Mouse (Mus musculus) MEL (cell line): ENCODE data around the gene Gm36028. TPM values are rescaled to one million over a fixed set of nuclear protein-coding genes. Genes with fewer than 3 reads are reported as not detected.

Experiments used
- DNase-seq: peaks from one replicate; pipeline ENCODE4 v3.0.0; 2011; ENCODE audit warnings: low read depth, low spot score
- H3K27ac ChIP-seq: 2 replicates; pipeline ENCODE4 v1.5.1; 2012; ENCODE audit warnings: low read depth, mild to moderate bottlenecking, control low read depth, low read length, moderate library complexity; ENCODE audit not compliant: control insufficient read depth
- H3K27me3 ChIP-seq, 2 experiments: fragments of 150-350 bp in 1 of 2; sonication (generic) in 1 of 2; 2 replicates each; pipeline ENCODE4 v1.6.1; 2012; ENCODE audit warnings: low read length in 2 of 2, mild to moderate bottlenecking in 2 of 2, improper control_type of control experiment in 1 of 2, moderate library complexity in 1 of 2; ENCODE audit not compliant: insufficient read depth in 2 of 2, control insufficient read depth in 1 of 2
- H3K36me3 ChIP-seq, 2 experiments: 2 replicates each; pipeline ENCODE4 v1.6.1; 2012 to 2014; ENCODE audit warnings: low read length in 2 of 2, improper control_type of control experiment in 1 of 2, inconsistent platforms in 1 of 2, mild to moderate bottlenecking in 1 of 2; ENCODE audit not compliant: insufficient read depth in 2 of 2, control insufficient read depth in 1 of 2
- H3K4me1 ChIP-seq, 2 experiments: fragments of 150-350 bp in 1 of 2; sonication (generic) in 1 of 2; 2 replicates each; pipeline ENCODE4 v1.6.1; 2012; ENCODE audit warnings: low read length in 2 of 2, improper control_type of control experiment in 1 of 2, mild to moderate bottlenecking in 1 of 2; ENCODE audit not compliant: insufficient read depth in 2 of 2, control insufficient read depth in 1 of 2
- H3K4me3 ChIP-seq, 2 experiments: fragments of 150-350 bp in 1 of 2; sonication (generic) in 1 of 2; 2 replicates each; pipeline ENCODE4 v1.5.1; 2012; ENCODE audit warnings: low read depth in 2 of 2, low read length in 2 of 2, mild to moderate bottlenecking in 2 of 2, moderate library complexity in 2 of 2, control low read depth in 1 of 2, improper control_type of control experiment in 1 of 2; ENCODE audit not compliant: control insufficient read depth in 1 of 2, insufficient read depth in 1 of 2
- H3K79me2 ChIP-seq: 2 replicates; pipeline ENCODE4 v1.6.1; 2012; ENCODE audit warnings: mild to moderate bottlenecking, low read length, moderate library complexity; ENCODE audit not compliant: control insufficient read depth, poor library complexity, insufficient read depth
- H3K9ac ChIP-seq: 2 replicates; pipeline ENCODE4 v1.6.1; 2012; ENCODE audit warnings: low read depth, mild to moderate bottlenecking, control low read depth, low read length, moderate library complexity; ENCODE audit not compliant: control insufficient read depth, poor library complexity, severe bottlenecking
- H3K9me3 ChIP-seq: fragments of 150-350 bp; sonication (generic); replicated peaks from 2 replicates; pipeline ENCODE4 v1.6.1; 2012; ENCODE audit warnings: mild to moderate bottlenecking, low read length, improper control_type of control experiment, moderate library complexity; ENCODE audit not compliant: insufficient read depth
- CHD1 ChIP-seq: IDR thresholded peaks from 2 replicates; pipeline ENCODE4 v1.6.1; 2012; ENCODE audit warnings: low read depth, mild to moderate bottlenecking, inconsistent platforms, low read length, improper control_type of control experiment
- CHD2 ChIP-seq: IDR thresholded peaks from 2 replicates; pipeline ENCODE4 v1.6.1; 2011; ENCODE audit warnings: low read length, improper control_type of control experiment
- CTCF ChIP-seq, 3 experiments: IDR thresholded peaks in 2 of 3; conservative IDR thresholded peaks in 1 of 3; 2 replicates each; pipeline ENCODE4 v1.5.1; 2011 to 2012; ENCODE audit warnings: low read length in 3 of 3, low read depth in 2 of 3, mild to moderate bottlenecking in 2 of 3, improper control_type of control experiment in 1 of 3, inconsistent platforms in 1 of 3, mixed read lengths in 1 of 3, moderate library complexity in 1 of 3; ENCODE audit not compliant: control insufficient read depth in 1 of 3, insufficient read depth in 1 of 3, poor library complexity in 1 of 3, severe bottlenecking in 1 of 3
- ETS1 ChIP-seq: IDR thresholded peaks from 2 replicates; pipeline ENCODE4 v1.6.1; 2012; ENCODE audit warnings: low read depth, mild to moderate bottlenecking, inconsistent platforms, low read length, improper control_type of control experiment, moderate library complexity
- GABPA ChIP-seq: IDR thresholded peaks from 2 replicates; pipeline ENCODE4 v1.6.1; 2012; ENCODE audit warnings: low read depth, mild to moderate bottlenecking, inconsistent platforms, low read length, improper control_type of control experiment, moderate library complexity
- GATA1 ChIP-seq: IDR thresholded peaks from 2 replicates; pipeline ENCODE4 v1.6.1; 2011; ENCODE audit warnings: low read depth, low read length, improper control_type of control experiment
- MAFK ChIP-seq: IDR thresholded peaks from 2 replicates; pipeline ENCODE4 v1.6.1; 2011; ENCODE audit warnings: low read depth, mild to moderate bottlenecking, low read length, improper control_type of control experiment, borderline replicate concordance
- MAX ChIP-seq: IDR thresholded peaks from 2 replicates; pipeline ENCODE4 v1.6.1; 2011; ENCODE audit warnings: low read length, improper control_type of control experiment
- MAZ ChIP-seq: IDR thresholded peaks from 2 replicates; pipeline ENCODE4 v1.6.1; 2012; ENCODE audit warnings: low read depth, mild to moderate bottlenecking, inconsistent platforms, low read length, improper control_type of control experiment
- MXI1 ChIP-seq: IDR thresholded peaks from 2 replicates; pipeline ENCODE4 v1.6.1; 2011; ENCODE audit warnings: mild to moderate bottlenecking, low read depth, low read length, improper control_type of control experiment
- MYB ChIP-seq: IDR thresholded peaks from 2 replicates; pipeline ENCODE4 v1.6.1; 2011; ENCODE audit warnings: mild to moderate bottlenecking, low read depth, low read length, improper control_type of control experiment
- POLR2AphosphoS5 ChIP-seq: IDR thresholded peaks from 2 replicates; pipeline ENCODE4 v1.6.1; 2012; ENCODE audit warnings: low read depth, borderline replicate concordance, mild to moderate bottlenecking, inconsistent platforms, low read length, moderate library complexity, mixed read lengths
- RAD21 ChIP-seq: IDR thresholded peaks from 2 replicates; pipeline ENCODE4 v1.6.1; 2011; ENCODE audit warnings: mild to moderate bottlenecking, low read depth, low read length, improper control_type of control experiment
- RCOR1 ChIP-seq: IDR thresholded peaks from 2 replicates; pipeline ENCODE4 v1.6.1; 2012; ENCODE audit warnings: low read depth, mild to moderate bottlenecking, inconsistent platforms, low read length, improper control_type of control experiment
- SIN3A ChIP-seq: IDR thresholded peaks from 2 replicates; pipeline ENCODE4 v1.6.1; 2012; ENCODE audit warnings: low read length, improper control_type of control experiment, inconsistent platforms
- TAL1 ChIP-seq: IDR thresholded peaks from 2 replicates; pipeline ENCODE4 v1.6.1; 2012; ENCODE audit warnings: mild to moderate bottlenecking, inconsistent platforms, low read length, moderate library complexity, mixed read lengths
- TCF12 ChIP-seq: IDR thresholded peaks from 2 replicates; pipeline ENCODE4 v1.6.1; 2014; ENCODE audit warnings: low read depth, mild to moderate bottlenecking, inconsistent platforms, low read length, improper control_type of control experiment, moderate library complexity
- USF2 ChIP-seq, 2 experiments: IDR thresholded peaks; 2 replicates each; pipeline ENCODE4 v1.6.1; 2011 to 2012; ENCODE audit warnings: improper control_type of control experiment in 2 of 2, low read length in 2 of 2, borderline replicate concordance in 1 of 2, inconsistent platforms in 1 of 2, low read depth in 1 of 2, mild to moderate bottlenecking in 1 of 2; ENCODE audit not compliant: insufficient read depth in 1 of 2
- ZC3H11A ChIP-seq: IDR thresholded peaks from 2 replicates; pipeline ENCODE4 v1.6.1; 2012; ENCODE audit warnings: low read depth, mild to moderate bottlenecking, inconsistent platforms, low read length, improper control_type of control experiment
- ZKSCAN1 ChIP-seq: IDR thresholded peaks from 2 replicates; pipeline ENCODE4 v1.6.1; 2012; ENCODE audit warnings: low read depth, mild to moderate bottlenecking, inconsistent platforms, low read length, improper control_type of control experiment, moderate library complexity
- ZMIZ1 ChIP-seq: IDR thresholded peaks from 2 replicates; pipeline ENCODE4 v1.6.1; 2012; ENCODE audit warnings: low read depth, mild to moderate bottlenecking, inconsistent platforms, low read length, improper control_type of control experiment, moderate library complexity
- ZNF384 ChIP-seq: IDR thresholded peaks from 2 replicates; pipeline ENCODE4 v1.6.1; 2012; ENCODE audit warnings: low read depth, mild to moderate bottlenecking, inconsistent platforms, low read length, improper control_type of control experiment
- polyA plus RNA-seq, 2 experiments: library from polyadenylated mRNA; stranded (reverse) in 1 of 2; unstranded in 1 of 2; fragments of >175 nt in 1 of 2; fragments of >200 nt in 1 of 2; gene quantifications; 2 replicates each; pipeline versions ENCODE4 v1.2.1 to v1.2.4; 2012; ENCODE audit warnings: low replicate concordance in 2 of 2, low read depth in 1 of 2; ENCODE audit not compliant: insufficient read length in 2 of 2, insufficient read depth in 1 of 2, missing spikeins in 1 of 2
- total RNA-seq: library from RNA; depleted of rRNA; stranded (reverse); fragments of 300-350 nt; gene quantifications from 2 replicates; pipeline ENCODE4 v1.2.3, GENCODE M21; 2012

Gene Gm36028
- total and polyA plus RNA-seq, 3 experiments, result not detected

DNA sequence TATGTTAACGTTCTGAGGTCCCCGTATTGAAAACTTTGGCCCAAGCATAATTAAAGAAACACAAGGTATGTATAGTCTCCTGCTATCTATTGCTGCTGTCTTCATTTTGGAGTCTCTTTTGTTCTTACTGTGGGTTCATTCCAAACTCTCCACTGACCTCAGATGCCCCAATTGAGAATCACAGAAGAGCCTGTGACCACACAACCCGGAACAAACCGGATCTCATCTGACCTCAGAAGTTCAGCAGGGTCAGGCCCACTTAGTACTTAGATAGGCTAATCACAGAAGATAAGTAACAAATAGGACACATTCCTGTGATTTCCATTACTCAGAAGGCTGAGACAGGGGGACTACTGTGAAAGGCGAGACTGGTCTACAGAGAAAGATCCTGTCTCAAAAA is 6.4 kb downstream of the Gm36028 start:
- Histone ChIP-seq H3K27me3 (peaks cover 2 to 4% of the 10 kb centered on the region in 2 experiments), H3K9me3 (no peaks in the 10 kb centered on the region), H3K27ac (no peak overlapping the region), H3K9ac (no peak overlapping the region), H3K4me3 (no peak overlapping the region), H3K4me1 (no peaks in the 10 kb centered on the region), H3K36me3 (no peaks in the 10 kb centered on the region), H3K79me2 (no peaks in the 10 kb centered on the region)
- no peak for DNase-seq
- TF ChIP-seq GATA1 (no peak), RAD21 (no peak), CHD1 (no peak), ZNF384 (no peak), ETS1 (no peak), CHD2 (no peak), ZC3H11A (no peak), RCOR1 (no peak), CTCF (IDR thresholded peaks at IDR 0.05 in 2 of 3, conservative IDR thresholded peaks at IDR 0.05 in 1 of 3; ENCODE audit: control insufficient read depth in 1 of 3, insufficient read depth in 1 of 3, low read depth in 2 of 3, low read length in 3 of 3, poor library complexity in 1 of 3, severe bottlenecking in 1 of 3) (no peak)

DNA sequence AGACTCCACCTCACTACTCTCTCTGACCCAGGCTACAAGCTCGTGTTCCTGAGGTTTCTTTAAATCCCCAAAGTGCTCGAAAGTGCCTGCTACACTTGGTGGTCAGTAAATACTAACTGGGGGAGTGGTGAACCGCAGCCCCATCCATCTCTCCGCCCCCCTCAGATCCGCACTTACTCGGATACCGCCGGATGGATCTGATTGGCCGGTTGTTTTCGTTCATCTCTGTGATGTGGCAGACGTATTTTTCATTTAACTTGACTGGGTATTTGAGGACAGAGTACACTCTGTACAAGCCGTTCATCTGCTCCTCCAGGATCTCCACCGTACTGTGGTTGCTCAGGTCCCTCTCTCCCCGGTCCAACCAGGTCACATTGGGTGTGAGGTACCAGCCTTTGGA is 6.9 kb downstream of the Gm36028 start:
- H3K9ac ChIP-seq, result no peak overlapping the region
- no peaks in the 10 kb centered on the region for H3K4me1 ChIP-seq
- no peaks in the 10 kb centered on the region for H3K9me3 ChIP-seq
- H3K4me3 ChIP-seq, result no peak overlapping the region
- H3K36me3 ChIP-seq, result no peaks in the 10 kb centered on the region
- H3K27ac ChIP-seq, result no peak overlapping the region
- H3K27me3 ChIP-seq, result peaks cover 0 to 4% of the 10 kb centered on the region in 2 experiments; a peak in 3 of 4 replicates
- no peak for DNase-seq
- no peaks in the 10 kb centered on the region for H3K79me2 ChIP-seq
- no peak for TF ChIP-seq MYB
- TF ChIP-seq MAFK, result no peak
- no peak for TF ChIP-seq MAX
- TF ChIP-seq GATA1, result no peak
- no peak for TF ChIP-seq USF2 (IDR thresholded peaks at IDR 0.05; ENCODE audit: borderline replicate concordance in 1 of 2, insufficient read depth in 1 of 2, low read depth in 1 of 2, low read length in 2 of 2)
- TF ChIP-seq TCF12, result no peak
- TF ChIP-seq ZKSCAN1, result no peak
- TF ChIP-seq ZNF384, result no peak
- TF ChIP-seq POLR2AphosphoS5, result no peak
- no peak for TF ChIP-seq GABPA
- no peak for TF ChIP-seq TAL1
- no peak for TF ChIP-seq MXI1
- TF ChIP-seq CHD2, result no peak
- no peak for TF ChIP-seq CTCF (IDR thresholded peaks at IDR 0.05 in 2 of 3, conservative IDR thresholded peaks at IDR 0.05 in 1 of 3; ENCODE audit: control insufficient read depth in 1 of 3, insufficient read depth in 1 of 3, low read depth in 2 of 3, low read length in 3 of 3, poor library complexity in 1 of 3, severe bottlenecking in 1 of 3)
- no peak for TF ChIP-seq SIN3A
- TF ChIP-seq RAD21, result no peak
- no peak for TF ChIP-seq RCOR1
- TF ChIP-seq ZMIZ1, result no peak
- no peak for TF ChIP-seq MAZ
- TF ChIP-seq, all 39 proteins: peak for 0
